Mouse (Mus musculus): Measurements from ENCODE around the gene Dnaaf5. TPM values are rescaled to one million over a fixed set of nuclear protein-coding genes. Genes with fewer than 3 reads are reported as not detected.

Dnaaf5 gene
- total RNA-seq (2021) = 1 to 10 TPM; 8.0 to 8.4 TPM

DNA sequence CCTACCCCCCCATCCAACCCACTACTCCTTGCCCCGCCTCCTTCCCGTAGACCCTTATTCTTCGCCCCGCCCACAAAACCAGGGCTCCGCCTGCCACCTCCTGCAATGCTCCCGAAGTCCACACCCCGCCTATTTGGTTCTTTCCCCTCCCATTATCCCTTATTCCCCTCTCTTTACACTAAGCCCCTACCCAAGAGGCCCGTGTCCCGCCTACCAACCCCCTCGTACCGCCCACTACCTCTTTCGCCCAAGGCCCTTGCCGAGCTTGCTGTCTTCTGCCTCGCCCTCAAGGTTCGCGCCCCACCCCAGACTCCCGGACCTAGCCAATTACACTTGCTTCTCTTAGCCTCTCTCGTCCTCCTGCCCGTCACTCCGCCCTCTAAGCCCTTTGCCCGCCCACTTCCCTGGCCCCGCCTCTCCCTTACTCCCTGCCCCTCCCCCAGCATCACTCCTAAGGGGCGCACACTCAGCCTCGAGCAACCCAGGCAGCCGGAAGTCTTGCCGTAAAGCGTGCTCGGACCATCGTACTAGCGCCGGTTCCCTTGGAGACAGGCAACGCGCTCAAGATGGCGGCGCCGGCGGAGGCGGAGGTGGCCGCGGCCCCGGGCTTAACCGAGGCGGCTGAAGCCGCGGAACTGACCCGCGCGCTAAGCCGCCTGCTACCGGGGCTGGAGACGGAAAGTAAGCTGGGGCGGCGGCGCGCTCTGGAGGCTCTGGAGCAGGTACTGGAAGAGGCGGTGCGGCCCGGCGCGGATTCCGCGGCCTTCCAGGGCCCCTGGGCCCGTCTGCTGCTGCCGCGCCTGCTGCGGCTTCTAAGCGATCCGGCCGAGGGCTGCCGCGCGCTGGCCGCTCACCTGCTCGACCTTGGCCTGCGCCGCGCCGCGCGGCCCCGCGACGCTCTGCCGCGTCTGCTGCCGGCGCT, at the start of gene Dnaaf5, which contains the start of gene Prkar1b:
Dnaaf5 (plus strand) TSS at position 543 of the 922 bp plus-strand sequence.
Prkar1b (minus strand) TSS at position 321 of the 922 bp plus-strand sequence.
- DNase-seq = peak; percentile 95

DNA sequence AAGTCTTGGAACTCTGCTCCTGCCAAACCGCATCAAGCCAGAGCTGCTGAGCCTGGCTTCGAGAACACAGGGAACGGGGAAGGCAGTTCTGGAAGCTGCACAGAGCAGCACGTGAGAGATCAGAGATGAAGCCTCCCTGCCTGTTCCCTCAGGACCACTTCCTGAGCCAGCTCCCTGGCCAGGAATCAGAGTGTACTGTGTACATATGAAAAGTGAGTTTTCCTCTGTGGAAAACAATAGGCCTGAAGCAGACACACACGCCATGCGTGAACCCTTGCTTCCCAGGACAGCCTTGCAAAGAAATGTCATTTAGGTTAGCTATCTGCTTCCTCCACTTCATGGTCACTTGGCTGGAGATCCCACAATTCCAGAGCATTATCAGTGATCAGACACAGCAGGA, 48.2 kb upstream of the Dnaaf5 start:
- DNase-seq = no peak

DNA sequence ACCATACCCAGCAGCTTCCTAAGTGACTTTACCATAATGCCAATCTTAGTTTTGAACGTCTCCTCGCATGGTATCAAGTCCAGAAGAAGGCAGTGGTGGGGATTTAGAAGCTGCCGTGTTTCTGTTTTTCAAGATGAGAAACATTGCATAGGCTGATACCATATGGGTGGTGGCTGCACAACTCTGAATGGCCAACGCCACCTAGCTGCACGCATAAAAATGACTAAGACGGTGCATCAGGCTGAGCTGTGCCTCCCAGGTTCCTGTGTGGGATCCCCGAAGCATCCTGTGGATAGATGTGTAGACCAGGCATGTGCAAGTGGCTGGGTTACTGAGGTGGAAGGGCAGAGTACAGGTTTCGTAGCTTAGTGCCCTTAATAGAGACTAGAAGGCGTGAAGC, 42.2 kb upstream of the Dnaaf5 start:
- no peak for DNase-seq

DNA sequence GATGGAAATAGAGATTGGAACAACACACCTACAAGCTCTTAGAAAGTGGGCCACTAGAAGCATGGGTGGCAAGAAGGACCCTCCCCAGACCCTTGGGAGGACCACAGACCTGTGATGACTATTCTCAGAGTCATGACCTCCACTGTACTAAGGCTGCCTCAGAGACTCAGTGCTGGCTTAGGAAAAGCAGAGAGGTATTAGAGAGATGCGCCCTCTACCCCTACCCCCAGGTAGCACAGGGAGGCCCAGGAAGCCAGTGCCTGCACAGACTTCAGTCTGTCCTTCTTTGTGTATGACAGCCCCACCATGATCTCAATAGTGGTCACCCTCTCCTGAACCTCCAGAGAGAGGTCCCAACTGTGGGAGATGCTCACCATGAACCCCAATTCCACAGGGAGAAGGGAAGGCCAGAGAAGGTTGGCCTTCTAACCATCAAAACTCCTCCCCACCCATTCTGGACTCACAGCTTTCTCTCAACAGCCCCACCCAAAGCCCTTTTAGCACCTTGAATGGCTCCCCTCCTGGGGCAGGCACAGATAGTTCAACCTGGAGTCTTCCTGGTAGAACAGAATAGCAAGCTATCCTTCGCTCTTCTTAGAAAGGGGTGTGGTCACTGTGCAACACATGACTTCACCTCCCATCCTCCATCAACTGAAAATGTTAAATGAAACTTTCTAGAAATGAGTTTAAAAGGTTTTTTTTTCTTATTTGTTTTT, 39.7 kb upstream of the Dnaaf5 start:
- no peak for DNase-seq

DNA sequence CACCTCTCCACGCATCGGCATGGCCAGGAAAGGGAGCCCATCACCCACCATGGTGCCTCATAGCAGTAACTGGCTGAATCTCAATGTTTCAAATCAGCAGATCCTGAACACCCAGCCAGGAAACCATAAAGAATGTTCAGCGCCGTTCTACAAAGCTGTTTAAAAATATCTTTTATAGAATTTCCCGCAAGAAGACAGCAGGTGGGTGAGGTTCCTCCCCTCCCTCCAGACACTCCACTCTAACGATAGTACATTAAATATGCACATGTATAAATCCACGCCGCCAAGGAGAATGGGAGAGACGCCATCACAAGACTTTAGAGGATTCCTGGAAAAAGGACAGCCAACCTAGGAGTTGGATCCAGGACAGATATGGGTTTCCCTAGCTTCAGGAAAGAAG, 38.0 kb upstream of the Dnaaf5 start:
- DNase-seq = no peak

DNA sequence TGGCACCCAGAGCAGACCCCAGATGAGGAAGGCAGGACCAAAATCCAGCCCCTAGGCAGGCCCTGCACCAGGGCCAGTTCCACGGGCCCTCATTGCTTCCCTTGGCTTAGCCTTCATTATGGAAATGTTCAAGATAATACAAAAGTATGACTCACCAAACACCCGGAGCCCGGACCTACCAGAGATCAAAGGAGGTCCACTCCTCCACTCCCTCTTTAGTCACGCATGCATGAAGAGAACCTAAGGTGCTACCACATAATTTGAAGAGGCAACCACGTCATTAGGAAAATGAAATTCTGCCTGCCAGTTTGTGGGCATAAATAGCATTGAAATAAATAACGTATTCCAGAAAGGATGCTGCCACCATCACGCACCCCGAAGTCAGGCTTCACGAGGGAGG, 37.6 kb upstream of the Dnaaf5 start:
- DNase-seq = no peak

DNA sequence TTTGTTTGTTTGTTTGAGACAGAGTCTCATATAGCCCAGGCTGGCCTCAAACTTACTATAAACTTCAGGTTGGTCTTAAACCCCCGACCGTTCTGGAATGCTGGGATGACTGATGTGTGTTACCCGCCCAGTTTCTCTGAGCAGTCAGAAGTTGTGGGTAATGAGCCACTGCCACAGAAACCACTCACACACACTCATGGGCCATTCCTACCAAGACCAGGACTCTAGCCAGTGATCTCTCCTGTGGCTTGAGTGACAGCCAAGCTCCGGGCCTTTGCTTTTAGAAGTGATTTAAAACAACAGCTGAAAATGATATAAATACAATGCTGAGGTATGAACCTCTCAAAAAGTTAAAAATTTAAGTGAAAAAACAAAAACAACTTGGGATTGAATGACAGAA, 35.1 kb upstream of the Dnaaf5 start:
- DNase-seq = no peak

DNA sequence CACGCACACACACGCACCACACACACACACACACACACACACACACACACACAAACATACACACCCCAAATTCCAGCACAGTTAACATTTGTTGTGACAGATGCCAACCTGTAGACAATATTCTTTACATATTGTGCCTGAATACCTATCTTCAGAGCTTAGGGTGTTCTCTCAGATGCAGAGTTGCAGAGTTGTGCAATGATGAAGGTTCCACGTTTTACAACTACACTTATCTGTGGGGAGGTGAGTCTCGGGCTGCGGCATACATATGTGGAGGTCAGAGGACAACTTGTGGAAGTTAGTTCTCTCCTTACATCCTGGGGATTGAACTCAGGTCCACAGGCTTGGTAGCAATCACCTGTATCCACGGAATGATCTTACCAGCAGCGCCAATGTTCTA, 34.5 kb upstream of the Dnaaf5 start:
- DNase-seq = no peak

DNA sequence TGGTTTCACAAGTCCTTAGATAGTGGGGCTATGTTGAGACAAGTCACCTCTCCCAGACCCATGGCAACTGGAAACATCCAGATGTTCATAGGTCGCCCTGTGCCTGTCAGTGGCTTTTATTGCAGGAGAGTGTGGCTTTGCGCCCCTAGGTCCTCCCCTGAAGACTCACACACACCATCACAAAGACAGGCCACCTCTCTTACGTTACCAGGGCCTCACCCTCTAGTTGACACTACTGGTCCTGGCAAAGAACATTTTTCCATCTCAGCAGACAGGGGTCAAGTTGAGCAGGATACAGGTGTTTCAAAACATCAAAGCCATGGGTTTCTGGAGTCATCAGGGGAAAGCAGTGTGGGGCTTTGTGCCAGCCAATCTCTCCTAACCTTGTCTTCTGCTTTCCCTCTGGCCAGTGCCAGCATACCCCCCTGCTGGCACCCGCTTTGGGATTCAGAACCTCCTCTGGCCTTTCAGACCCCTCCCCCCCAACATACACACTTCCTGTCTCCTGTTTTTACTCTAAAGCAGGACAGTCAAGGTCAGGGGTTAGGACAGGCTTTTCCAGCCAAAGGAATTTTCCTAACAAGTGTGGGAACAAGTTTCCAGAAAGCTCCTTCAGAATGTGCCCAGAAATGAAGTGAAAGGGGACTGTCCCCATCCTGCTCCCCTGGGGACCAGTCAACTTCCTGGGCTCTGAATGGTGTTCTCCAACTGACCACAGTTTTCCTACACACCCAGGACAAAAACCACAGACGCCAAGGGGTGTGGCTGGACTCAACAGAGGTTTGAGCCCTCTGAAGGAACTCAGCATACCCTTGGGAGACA, 31.7 kb upstream of the Dnaaf5 start:
- DNase-seq = no peak

DNA sequence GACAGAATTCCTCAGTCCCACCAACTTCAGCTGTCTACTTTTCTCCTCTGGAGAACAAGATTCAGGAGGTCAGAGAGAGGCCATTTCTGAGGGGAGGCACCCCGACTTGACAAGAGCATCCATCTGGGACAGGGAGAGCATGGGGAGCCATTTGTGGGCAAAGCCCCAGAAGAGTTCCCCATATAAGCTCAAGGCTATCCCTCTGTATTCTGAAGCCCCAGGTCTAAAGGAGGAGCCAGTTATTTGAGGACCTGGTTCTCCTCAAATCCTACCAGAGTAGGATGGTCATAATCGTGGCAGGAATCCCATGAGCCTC, 31.1 kb upstream of the Dnaaf5 start:
- no peak for DNase-seq

DNA sequence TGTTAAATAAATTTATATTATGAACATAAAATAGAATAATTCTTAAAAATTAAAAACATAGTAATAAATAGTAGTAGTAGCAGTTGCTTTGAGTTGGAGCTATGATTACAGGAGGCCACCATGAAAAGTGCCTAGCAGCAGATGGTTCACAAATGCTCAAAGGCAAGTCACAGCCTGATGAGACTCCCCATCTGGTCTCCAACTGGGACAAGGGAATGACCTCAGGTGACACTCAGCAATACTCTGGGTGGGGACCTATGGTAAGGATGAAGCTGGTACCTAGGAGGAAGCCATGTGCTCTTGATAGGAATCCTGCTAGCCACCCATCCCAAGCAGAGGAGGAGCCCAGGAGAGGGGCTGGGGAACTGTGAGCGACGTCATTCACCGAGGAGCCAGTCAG, 24.3 kb upstream of the Dnaaf5 start:
- DNase-seq = no peak

DNA sequence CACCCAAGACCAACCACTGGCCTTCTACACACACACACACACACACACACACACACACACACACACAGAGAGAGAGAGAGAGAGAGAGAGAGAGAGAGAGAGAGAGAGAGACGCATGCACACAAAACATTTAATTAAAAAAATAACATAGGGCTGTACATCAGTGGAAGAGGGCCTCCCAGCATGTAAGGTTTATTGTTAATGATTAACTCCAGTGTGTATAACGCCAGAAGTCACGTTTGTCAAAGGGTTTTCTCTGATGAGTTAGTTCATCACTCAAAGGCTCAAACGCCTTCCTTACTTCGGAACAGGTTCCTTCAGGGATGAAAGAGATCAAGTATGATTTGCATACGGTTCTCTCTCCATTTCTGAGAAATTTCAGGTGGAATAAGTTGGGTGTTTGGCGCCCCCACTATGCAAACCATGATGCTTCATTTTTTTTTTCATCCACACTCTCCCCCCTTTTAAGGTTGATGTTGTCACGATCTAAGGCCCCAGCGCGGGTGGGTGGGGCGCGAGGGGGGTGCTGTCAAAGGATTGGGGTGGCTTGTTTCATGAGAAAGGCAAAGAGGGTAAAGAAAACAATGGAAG, 21.5 kb upstream of the Dnaaf5 start:
- DNase-seq = no peak

DNA sequence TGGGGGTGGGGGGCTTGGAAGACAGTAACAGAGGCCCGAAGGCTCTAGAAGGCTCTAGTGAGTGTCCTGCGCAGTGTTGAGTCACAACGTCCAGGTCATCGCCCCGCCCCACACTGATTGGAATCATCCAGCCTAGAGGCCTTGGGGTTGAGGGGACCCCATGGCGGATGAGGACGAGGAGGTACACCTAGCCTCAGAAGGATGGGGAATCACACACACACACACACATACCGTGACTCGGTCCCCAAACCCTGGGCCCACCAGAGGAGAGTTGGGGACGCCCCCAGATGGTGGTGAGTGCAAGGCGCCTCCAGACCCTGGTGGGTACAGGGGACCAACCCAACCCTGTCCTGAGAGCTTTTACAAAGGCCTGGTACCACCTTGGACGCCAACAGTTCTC, 20.9 kb upstream of the Dnaaf5 start:
- no peak for DNase-seq

DNA sequence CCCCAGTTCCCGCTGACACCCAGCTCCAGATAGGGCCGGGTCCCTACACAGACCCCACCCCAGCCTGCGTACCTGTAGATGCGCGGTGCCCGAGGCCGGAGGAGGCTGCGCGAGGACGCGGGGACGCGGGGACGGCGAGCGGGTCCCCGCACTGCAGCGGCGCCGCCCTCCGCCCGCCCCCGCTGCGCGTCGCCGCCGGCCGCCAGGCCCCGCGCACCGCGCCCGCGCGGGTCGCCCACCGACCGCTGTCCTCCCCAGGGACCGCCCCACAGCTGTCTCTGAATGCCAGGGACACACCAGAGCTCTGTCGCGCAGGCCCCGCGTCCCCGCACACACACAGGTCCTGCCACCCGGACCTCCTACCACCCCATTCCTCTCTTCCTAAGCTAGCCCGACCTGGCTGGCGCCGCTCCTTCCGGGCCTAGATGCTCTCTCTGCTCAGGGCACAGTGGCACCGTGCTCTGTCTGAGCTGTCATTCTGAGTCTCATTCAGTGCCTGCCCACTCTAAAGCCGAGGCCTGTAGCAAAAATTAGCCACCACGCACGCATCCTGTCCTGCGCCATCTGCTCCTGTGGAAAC, 20.4 kb upstream of the Dnaaf5 start:
- DNase-seq = peak; percentile 49 to 51

DNA sequence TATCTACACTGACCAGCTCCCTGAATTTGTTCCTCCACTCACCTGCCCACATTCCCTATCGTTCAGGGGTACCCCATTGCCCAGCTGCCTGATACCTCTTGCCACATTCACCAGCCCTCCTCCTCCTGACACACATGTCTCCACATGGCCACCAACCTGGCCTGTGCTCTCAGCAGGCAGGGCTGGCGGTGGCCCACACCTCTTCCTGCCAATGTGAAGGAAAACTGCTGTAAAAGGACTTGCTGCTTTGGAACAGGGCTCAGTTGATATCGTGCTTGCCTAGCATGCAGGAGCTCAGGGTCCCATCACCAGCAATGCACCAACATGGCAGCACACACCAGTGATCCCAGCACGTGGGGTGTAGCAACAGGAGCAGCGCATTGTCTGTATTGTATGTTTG, 19.7 kb upstream of the Dnaaf5 start:
- DNase-seq = no peak

DNA sequence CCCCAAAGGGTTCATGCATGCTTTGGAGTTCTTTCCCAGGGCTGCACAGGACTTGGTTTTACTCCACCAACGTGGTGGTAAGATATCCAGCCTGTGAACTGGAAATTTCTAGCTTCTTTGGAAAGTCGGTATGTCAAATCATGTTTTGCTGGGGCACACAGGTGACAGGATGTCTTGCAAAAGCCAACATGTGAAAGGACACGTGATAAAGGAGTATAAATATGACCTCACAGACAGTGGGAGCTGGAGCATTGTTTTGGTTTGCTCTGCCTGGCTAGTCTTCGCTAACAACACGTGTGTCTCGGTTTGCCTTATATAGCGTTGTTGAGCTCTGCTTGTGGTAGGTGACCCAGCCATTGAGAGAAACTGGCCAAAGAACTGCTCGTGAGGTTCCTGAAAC, 15.5 kb upstream of the Dnaaf5 start:
- no peak for DNase-seq

DNA sequence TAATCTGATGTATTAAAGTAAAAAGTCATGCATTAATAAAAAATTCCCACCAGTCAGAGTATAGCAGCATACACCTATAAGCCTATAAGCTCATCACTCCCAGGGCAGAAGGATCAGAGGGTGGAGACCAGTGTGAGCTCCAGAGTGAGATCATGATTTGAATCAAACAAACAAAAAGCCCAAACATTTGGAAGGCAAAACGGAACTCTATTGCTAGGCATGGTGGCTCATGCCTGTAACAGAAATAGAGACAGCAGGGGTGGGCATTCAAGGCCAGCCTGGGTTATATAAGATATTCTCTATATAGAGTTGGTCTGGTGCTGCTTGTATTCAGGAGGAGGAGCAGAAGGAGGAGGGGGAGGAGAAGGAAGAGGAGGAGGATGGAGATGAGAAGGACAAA, 13.7 kb upstream of the Dnaaf5 start:
- DNase-seq = no peak

DNA sequence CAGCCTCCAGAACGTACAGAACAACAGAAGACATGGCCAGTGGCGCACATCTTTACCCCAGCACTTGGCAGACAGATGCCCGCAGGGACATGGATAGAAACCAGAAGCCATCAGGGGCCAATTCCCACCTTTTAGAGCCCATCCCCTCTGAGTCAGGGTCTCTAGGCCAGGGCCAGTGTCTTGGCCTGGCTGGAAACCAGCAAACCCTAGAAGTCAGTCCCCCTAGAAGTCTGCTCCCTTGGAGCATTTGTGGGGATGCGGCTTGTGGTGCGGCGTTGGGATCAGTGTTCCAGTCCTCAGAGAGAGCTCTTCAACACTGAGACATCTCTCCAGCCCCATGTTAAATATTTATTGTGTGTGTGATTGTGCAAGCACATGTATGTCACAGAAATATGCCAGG, 12.8 kb upstream of the Dnaaf5 start:
- DNase-seq = no peak

DNA sequence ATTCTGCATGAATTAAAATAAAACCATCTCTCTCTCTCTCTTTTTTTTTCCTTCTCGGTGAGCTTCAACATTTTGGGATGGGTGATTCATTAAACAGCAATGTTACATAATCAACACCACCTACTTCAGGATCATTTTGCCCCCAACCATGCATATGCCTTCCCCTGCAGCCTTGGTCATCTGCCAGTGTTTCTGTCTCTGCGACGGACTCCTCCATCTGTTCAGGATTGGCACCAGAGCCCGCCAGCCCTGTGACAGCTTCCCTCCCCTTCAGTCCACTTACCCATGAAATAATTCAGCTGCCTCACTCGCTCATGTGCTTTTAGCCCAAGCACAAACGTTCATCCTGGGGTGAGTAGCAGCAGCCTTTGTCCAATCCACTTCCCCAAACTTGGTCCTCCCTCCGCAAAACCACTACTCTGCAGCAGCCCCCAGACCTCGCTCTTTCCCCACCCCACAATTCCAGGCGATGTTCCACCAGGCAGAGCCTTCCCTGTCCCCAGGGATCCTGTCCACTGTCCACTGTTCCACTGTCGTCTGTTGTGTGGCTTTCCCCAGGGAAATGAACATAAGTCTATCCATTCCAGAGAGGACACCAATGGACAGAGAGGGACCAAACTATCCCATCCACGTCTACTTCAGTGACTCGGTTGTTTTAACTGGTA, 11.6 kb upstream of the Dnaaf5 start:
- DNase-seq = peak; percentile 79

DNA sequence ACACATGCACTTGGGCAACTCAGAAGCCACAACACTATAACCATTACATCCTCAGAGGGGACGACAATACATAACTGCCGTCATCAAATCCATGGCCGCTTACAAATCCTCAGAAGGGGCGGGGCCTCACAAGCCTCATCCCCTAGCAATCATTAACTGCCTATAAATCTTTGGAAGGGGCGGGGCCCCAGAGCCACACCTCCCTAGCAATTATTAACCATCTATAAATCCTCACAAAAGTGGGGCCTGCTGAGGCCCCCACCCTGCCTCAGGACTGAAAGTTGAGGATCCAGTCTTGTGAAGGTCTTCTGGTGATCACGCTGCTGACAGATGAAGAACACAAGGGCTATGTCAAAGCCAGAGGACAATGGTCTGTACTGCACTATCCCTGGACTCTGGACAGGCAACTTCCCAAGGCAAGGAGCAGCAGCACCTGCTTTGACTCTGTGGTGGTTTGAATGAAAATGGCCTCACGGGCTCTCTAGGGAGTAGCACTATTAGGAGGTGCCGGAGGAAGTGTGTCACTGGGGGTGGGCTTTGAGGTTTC, 11.0 kb upstream of the Dnaaf5 start:
- no peak for DNase-seq

DNA sequence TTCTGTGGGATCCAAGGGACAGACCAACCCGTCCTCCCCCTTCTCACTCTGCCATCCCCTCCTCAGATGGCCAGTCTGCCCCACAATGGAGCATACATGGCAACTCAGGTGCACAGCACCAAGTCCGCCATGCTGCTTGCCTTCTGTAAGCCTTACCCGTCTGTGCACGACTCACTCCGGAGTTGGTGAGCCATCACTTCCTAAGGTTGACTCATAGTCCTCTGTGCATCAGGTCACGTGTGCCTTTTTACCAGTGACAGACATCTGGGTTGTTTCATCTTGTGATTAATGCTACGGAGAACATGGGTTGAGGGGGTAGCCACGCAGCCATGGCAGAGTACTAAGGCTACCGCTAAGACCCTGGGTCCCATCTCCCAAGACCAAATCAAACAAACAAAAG, 9.4 kb upstream of the Dnaaf5 start:
- no peak for DNase-seq
